Mouse (Mus musculus): ENCODE results near the gene Sars2. TPM values are rescaled to one million over a fixed set of nuclear protein-coding genes. Genes with fewer than 3 reads are reported as not detected.

Sars2 gene
- polyA plus RNA-seq, 1 experiment from 2014 or later, result 32.4 TPM

GRCm38 (mm10) chr7:28780067-28780658 is 38.4 kb downstream of the Sars2 start:
- Histone ChIP-seq H3K9ac (ENCODE audit: low read length) (no peak overlapping the region), H3K4me3 (ENCODE audit: low read depth, low read length) (no peak overlapping the region), H3K36me3 (ENCODE audit: control insufficient read depth, insufficient read depth, low read length) (peaks cover 2% of the 10 kb centered on the region; the same call in 1 of the 2 replicates), H3K4me1 (ENCODE audit: control insufficient read depth, insufficient read depth, low read length) (no peaks in the 10 kb centered on the region), H3K9me3 (ENCODE audit: control insufficient read depth, low read length) (no peaks in the 10 kb centered on the region), H3K27ac (ENCODE audit: low read depth, low read length) (no peak overlapping the region), H3K27me3 (ENCODE audit: control insufficient read depth, insufficient read depth, low read length) (no peaks in the 10 kb centered on the region), H3K4me2 (ENCODE audit: low read depth) (no peak overlapping the region)
- ATAC-seq (ENCODE audit: insufficient read depth, low FRiP score, low TSS enrichment), result no peak
- DNase-seq (ENCODE audit: low spot score), result peak; percentile 81
- 48% methylated on average over 6 of the region's 6 CpGs for WGBS

DNA sequence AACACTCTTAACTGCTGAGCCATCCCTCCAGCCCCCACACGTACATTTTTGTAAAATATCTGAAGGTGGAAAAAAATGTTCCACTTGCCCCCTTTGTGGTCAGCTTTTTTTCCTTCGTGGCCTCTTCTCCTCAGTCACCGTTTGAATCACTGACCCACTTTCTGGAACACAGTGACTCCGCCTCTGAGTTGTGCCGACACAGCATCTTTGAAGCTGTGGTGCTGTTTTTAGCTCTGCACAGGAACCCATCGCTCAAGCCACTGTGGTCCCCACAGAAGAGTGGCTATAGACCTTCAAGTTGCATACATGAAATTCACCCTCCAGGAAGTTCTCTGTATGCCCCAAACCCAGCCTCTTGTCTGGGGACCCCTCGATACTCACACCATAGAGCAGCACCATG is 39.1 kb downstream of the Sars2 start:
- Histone ChIP-seq H3K9me3 (ENCODE audit: control insufficient read depth, low read length) (no peaks in the 10 kb centered on the region), H3K4me3 (ENCODE audit: low read depth, low read length) (no peak overlapping the region), H3K9ac (ENCODE audit: low read length) (no peak overlapping the region), H3K4me1 (ENCODE audit: control insufficient read depth, insufficient read depth, low read length) (no peaks in the 10 kb centered on the region), H3K4me2 (ENCODE audit: low read depth) (no peak overlapping the region), H3K27me3 (ENCODE audit: control insufficient read depth, insufficient read depth, low read length) (no peaks in the 10 kb centered on the region), H3K36me3 (ENCODE audit: control insufficient read depth, insufficient read depth, low read length) (peaks cover 2% of the 10 kb centered on the region; the same call in 1 of the 2 replicates), H3K27ac (ENCODE audit: low read depth, low read length) (no peak overlapping the region)
- WGBS, result 84% methylated on average over 7 of the region's 7 CpGs
- no peak for DNase-seq (ENCODE audit: low spot score)
- no peak for ATAC-seq (ENCODE audit: insufficient read depth, low FRiP score, low TSS enrichment)

GRCm38 (mm10) chr7:28781261-28781663 is 39.5 kb downstream of the Sars2 start:
- H3K9me3 ChIP-seq (ENCODE audit: control insufficient read depth, low read length), result no peaks in the 10 kb centered on the region
- 92% methylated on average over 8 of the region's 8 CpGs for WGBS
- no peaks in the 10 kb centered on the region for H3K27me3 ChIP-seq (ENCODE audit: control insufficient read depth, insufficient read depth, low read length)
- no peak overlapping the region for H3K27ac ChIP-seq (ENCODE audit: low read depth, low read length)
- no peak overlapping the region for H3K9ac ChIP-seq (ENCODE audit: low read length)
- DNase-seq (ENCODE audit: low spot score), result no peak
- ATAC-seq (ENCODE audit: insufficient read depth, low FRiP score, low TSS enrichment), result no peak
- H3K4me1 ChIP-seq (ENCODE audit: control insufficient read depth, insufficient read depth, low read length), result no peaks in the 10 kb centered on the region
- H3K36me3 ChIP-seq (ENCODE audit: control insufficient read depth, insufficient read depth, low read length), result peaks cover 2% of the 10 kb centered on the region; the same call in 1 of the 2 replicates
- no peak overlapping the region for H3K4me3 ChIP-seq (ENCODE audit: low read depth, low read length)
- no peak overlapping the region for H3K4me2 ChIP-seq (ENCODE audit: low read depth)

DNA sequence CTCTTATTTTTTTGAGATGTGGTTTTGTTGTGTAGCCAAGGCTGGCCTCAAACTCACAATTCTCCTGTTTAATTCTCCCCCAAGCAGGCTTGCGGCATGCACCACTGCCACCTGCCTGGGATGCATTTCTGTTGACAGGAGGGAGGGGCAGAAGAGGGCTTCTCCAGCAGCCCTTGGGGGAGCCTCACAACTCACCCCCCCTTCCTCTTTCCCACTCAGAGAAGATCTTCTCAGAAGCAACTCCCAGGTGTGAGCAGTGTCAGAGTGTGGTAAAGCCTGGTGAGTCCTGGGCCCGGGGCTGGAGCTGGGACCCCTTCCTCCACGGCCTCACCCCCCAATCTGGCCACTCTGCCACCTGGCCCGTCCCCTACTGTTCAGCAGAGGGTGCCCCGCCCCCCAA is 43.4 kb downstream of the Sars2 start:
- no peak overlapping the region for H3K4me2 ChIP-seq (ENCODE audit: low read depth)
- H3K4me1 ChIP-seq (ENCODE audit: control insufficient read depth, insufficient read depth, low read length), result no peaks in the 10 kb centered on the region
- peaks cover 2% of the 10 kb centered on the region; the same call in 1 of the 2 replicates for H3K36me3 ChIP-seq (ENCODE audit: control insufficient read depth, insufficient read depth, low read length)
- no peaks in the 10 kb centered on the region for H3K27me3 ChIP-seq (ENCODE audit: control insufficient read depth, insufficient read depth, low read length)
- no peak overlapping the region for H3K27ac ChIP-seq (ENCODE audit: low read depth, low read length)
- H3K9me3 ChIP-seq (ENCODE audit: control insufficient read depth, low read length), result no peaks in the 10 kb centered on the region
- no peak overlapping the region for H3K4me3 ChIP-seq (ENCODE audit: low read depth, low read length)
- ATAC-seq (ENCODE audit: insufficient read depth, low FRiP score, low TSS enrichment) (no peak), DNase-seq (ENCODE audit: low spot score) (no peak)
- H3K9ac ChIP-seq (ENCODE audit: low read length), result no peak overlapping the region
- 68% methylated on average over 5 of the region's 5 CpGs for WGBS

DNA sequence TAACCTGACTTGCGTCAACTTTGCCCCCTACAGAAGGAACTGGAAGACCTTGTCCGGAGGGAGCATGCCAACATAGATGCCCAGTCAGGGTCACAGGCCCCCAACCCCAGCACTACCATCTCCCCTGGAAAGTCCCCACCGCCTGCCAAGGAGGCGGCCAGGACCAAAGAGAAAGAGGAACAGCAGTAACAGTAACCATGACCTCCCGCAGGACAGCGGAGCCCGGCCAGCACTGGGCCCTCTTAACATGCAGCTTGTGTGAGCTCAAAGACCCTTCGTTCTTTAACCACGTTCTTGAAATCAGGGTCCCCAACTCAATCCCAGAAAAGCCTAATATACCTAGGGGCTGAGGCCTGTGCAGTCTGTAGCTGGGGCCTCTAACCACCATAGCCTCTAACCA is 46.1 kb downstream of the Sars2 start:
- no peaks in the 10 kb centered on the region for H3K9me3 ChIP-seq (ENCODE audit: control insufficient read depth, low read length)
- H3K4me2 ChIP-seq (ENCODE audit: low read depth), result no peak overlapping the region
- no peak overlapping the region for H3K9ac ChIP-seq (ENCODE audit: low read length)
- no peak for DNase-seq (ENCODE audit: low spot score)
- H3K4me1 ChIP-seq (ENCODE audit: control insufficient read depth, insufficient read depth, low read length), result no peaks in the 10 kb centered on the region
- H3K4me3 ChIP-seq (ENCODE audit: low read depth, low read length), result no peak overlapping the region
- 95% methylated on average over 9 of the region's 9 CpGs for WGBS
- no peaks in the 10 kb centered on the region for H3K27me3 ChIP-seq (ENCODE audit: control insufficient read depth, insufficient read depth, low read length)
- peaks cover 2% of the 10 kb centered on the region; the same call in 1 of the 2 replicates for H3K36me3 ChIP-seq (ENCODE audit: control insufficient read depth, insufficient read depth, low read length)
- ATAC-seq (ENCODE audit: insufficient read depth, low FRiP score, low TSS enrichment), result no peak
- H3K27ac ChIP-seq (ENCODE audit: low read depth, low read length), result no peak overlapping the region

DNA sequence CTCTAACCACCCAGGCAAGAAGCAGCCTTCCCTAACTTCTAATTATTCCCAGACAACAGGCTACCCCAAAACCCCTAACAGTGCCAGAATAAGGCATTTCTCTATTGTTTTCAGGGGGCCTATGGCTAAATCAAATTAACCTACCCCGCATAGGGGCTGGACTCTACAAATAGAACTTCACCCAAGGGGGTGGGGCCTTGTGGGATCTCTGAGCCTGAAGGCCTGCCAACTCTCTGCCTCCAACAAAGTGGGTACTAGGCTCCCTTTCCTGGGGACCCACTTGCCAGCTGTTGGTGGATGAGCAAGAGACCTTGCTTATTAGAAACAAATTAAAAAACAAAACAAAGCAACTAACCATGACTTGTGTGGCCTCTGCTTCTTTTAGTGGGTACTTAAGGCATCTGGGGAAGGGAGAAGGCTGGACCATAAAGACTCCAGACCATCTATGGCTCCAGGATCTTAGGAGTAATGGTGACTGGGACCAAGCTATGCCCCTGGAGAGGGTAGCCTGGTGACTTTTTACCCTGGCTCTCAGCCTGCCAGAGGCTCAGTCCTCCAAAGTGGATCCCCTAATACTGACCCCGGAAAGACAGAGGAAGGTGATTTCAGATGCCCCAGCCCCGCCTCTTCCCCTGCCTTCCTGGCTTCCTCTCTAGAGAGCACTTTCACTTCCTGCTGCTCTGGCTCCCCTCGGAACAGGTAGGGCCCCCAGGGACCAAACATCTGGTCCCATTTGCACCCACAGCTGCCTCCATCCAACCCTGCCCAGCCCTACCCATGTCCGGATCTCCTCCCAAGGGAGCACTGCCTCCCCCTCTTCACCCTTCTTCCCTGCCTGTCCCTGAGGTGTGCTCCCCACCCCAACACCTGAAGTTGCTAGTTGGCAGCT is 46.8 kb downstream of the Sars2 start, which contains the start of gene Rinl:
Gene Rinl (plus strand): TSS at position 663 of the 889 bp plus-strand sequence.
- Histone ChIP-seq H3K4me2 (ENCODE audit: low read depth) (no peak within 1 kb of the TSS), H3K9me3 (ENCODE audit: control insufficient read depth, low read length) (no peaks in the 10 kb centered on the region), H3K36me3 (ENCODE audit: control insufficient read depth, insufficient read depth, low read length) (peaks cover 2% of the 10 kb centered on the region; the same call in 1 of the 2 replicates), H3K4me3 (ENCODE audit: low read depth, low read length) (no peak within 1 kb of the TSS), H3K9ac (ENCODE audit: low read length) (no peak within 1 kb of the TSS), H3K27me3 (ENCODE audit: control insufficient read depth, insufficient read depth, low read length) (no peaks in the 10 kb centered on the region), H3K4me1 (ENCODE audit: control insufficient read depth, insufficient read depth, low read length) (no peaks in the 10 kb centered on the region), H3K27ac (ENCODE audit: low read depth, low read length) (no peak within 1 kb of the TSS)
- 69% methylated on average over 5 of the region's 5 CpGs for WGBS
- no peak for DNase-seq (ENCODE audit: low spot score)
- ATAC-seq (ENCODE audit: insufficient read depth, low FRiP score, low TSS enrichment), result no peak

DNA sequence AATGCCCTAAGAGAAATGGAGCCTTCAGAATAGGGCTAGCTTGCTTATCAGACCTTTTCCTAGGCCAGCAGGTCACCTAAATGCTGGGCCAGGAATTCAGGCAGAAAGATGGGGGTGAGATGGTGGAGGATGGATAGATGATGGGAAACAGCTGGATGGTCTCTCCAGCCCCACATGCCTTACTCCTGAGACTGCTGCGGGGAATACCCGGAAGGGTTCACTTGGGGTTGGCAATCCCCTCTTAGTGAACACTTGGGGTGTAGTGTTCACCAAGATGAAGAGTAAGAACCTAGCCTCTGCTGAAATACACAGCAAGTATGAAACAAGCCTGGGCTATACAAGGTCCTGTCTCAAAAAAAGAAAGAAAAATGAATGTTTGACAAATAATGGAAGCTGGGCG is 47.4 kb downstream of the Sars2 start:
- Histone ChIP-seq H3K9me3 (ENCODE audit: control insufficient read depth, low read length) (no peaks in the 10 kb centered on the region), H3K27me3 (ENCODE audit: control insufficient read depth, insufficient read depth, low read length) (no peaks in the 10 kb centered on the region), H3K27ac (ENCODE audit: low read depth, low read length) (no peak overlapping the region), H3K36me3 (ENCODE audit: control insufficient read depth, insufficient read depth, low read length) (no peaks in the 10 kb centered on the region), H3K4me2 (ENCODE audit: low read depth) (no peak overlapping the region), H3K4me1 (ENCODE audit: control insufficient read depth, insufficient read depth, low read length) (no peaks in the 10 kb centered on the region), H3K9ac (ENCODE audit: low read length) (no peak overlapping the region), H3K4me3 (ENCODE audit: low read depth, low read length) (no peak overlapping the region)
- 70% methylated on average over 3 of the region's 3 CpGs for WGBS
- DNase-seq (ENCODE audit: low spot score), result no peak
- ATAC-seq (ENCODE audit: insufficient read depth, low FRiP score, low TSS enrichment), result no peak

DNA sequence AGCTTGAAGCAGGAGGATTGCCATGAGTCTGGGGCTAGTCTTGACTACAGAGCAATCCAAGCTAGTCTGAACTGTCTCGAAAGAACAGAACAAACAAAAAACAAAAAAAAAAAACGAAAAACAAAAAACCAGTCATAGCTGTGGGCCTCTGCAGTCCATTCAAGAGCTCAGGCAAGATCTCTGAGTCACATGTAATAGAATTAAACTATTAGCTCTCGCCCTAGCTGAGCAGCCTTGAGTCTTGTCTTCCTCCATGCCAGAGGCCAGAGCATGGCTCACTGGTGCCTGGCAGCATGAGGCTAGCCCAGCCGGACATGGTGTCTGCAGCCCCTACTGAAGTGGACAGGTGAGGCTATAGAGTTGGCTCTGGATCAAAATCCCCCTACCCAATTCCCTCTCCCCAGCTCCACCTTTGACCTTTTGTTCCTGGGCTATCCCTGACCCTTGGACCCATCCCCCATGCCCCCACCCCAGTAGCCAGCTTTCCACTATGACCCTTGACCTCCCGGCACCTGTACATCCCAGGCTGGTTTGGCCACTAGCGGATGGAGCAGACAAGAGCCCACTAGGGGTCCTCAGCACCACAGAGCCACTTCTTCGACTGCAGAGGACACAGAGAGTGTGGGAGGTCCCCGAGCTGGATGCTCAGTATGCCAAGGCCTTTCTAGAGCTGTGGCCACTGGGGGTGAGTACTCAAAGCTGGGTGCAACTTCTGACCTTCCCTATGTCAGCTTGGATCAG is 48.4 kb downstream of the Sars2 start:
- DNase-seq (ENCODE audit: low spot score) (no peak), ATAC-seq (ENCODE audit: insufficient read depth, low FRiP score, low TSS enrichment) (no peak)
- H3K27me3 ChIP-seq (ENCODE audit: control insufficient read depth, insufficient read depth, low read length), result no peaks in the 10 kb centered on the region
- no peak overlapping the region for H3K27ac ChIP-seq (ENCODE audit: low read depth, low read length)
- H3K4me3 ChIP-seq (ENCODE audit: low read depth, low read length), result no peak overlapping the region
- no peak overlapping the region for H3K9ac ChIP-seq (ENCODE audit: low read length)
- H3K4me1 ChIP-seq (ENCODE audit: control insufficient read depth, insufficient read depth, low read length), result no peaks in the 10 kb centered on the region
- 53% methylated on average over 8 of the region's 8 CpGs for WGBS
- H3K36me3 ChIP-seq (ENCODE audit: control insufficient read depth, insufficient read depth, low read length), result no peaks in the 10 kb centered on the region
- H3K9me3 ChIP-seq (ENCODE audit: control insufficient read depth, low read length), result no peaks in the 10 kb centered on the region
- H3K4me2 ChIP-seq (ENCODE audit: low read depth), result no peak overlapping the region
